Mouse (Mus musculus) thymus, adult 2 months (tissue): Measurements from ENCODE around the gene Emcn. TPM values are rescaled to one million over a fixed set of nuclear protein-coding genes. Genes with fewer than 3 reads are reported as not detected.

ENCODE experiments used
- DNase-seq: peaks from one replicate; pipeline ENCODE4 v3.0.0; 2021
- H3K27ac ChIP-seq: fragments of 200-500 bp; 2 replicates; pipeline ENCODE4 v1.5.1; 2012; ENCODE audit warnings: low read length, control low read depth; ENCODE audit not compliant: control insufficient read depth, insufficient read depth
- H3K27me3 ChIP-seq: fragments of 200-500 bp; 2 replicates; pipeline ENCODE4 v1.6.1; 2012; ENCODE audit warnings: mild to moderate bottlenecking, low read length, moderate library complexity, mixed read lengths; ENCODE audit not compliant: control insufficient read depth, insufficient read depth
- H3K36me3 ChIP-seq: fragments of 200-500 bp; 2 replicates; pipeline ENCODE4 v1.6.1; 2012; ENCODE audit warnings: mild to moderate bottlenecking, low read length, moderate library complexity; ENCODE audit not compliant: control insufficient read depth, insufficient read depth
- H3K4me1 ChIP-seq: fragments of 200-500 bp; replicated peaks from 2 replicates; pipeline ENCODE4 v1.6.1; 2012; ENCODE audit warnings: low read length; ENCODE audit not compliant: control insufficient read depth, insufficient read depth
- H3K4me3 ChIP-seq: fragments of 200-500 bp; 2 replicates; pipeline ENCODE4 v1.5.1; 2012; ENCODE audit warnings: mild to moderate bottlenecking, low read length, control low read depth, moderate library complexity; ENCODE audit not compliant: control insufficient read depth, insufficient read depth
- CTCF ChIP-seq: fragments of 200-500 bp; IDR thresholded peaks from 2 replicates; pipeline ENCODE4 v1.5.1; 2012; ENCODE audit warnings: mild to moderate bottlenecking, control low read depth, low read length, moderate library complexity, borderline replicate concordance; ENCODE audit not compliant: control insufficient read depth, poor library complexity, insufficient read depth; ENCODE audit errors: extremely low read depth
- POLR2A ChIP-seq: fragments of 200-500 bp; IDR thresholded peaks from 2 replicates; pipeline ENCODE4 v1.6.1; 2012; ENCODE audit warnings: mild to moderate bottlenecking, low read length, control low read depth, moderate library complexity; ENCODE audit not compliant: control insufficient read depth, poor library complexity, insufficient read depth; ENCODE audit errors: extremely low read depth
- WGBS: fragments of 180-500 bp; shearing (Covaris S2); methylation state at CpG from one replicate; pipeline ENCODE4 v1.1.7; 2018; 5-methylcytosine and 5-hydroxymethylcytosine counted together
- polyA plus RNA-seq: library from polyadenylated mRNA; depleted of rRNA; stranded (reverse); fragments of >200 nt; gene quantifications from 2 replicates; pipeline ENCODE4 v1.2.3, GENCODE M21; 2012

The Emcn gene
- polyA plus RNA-seq, 1 experiment: 4.2 TPM

- 92% methylated on average over 4 of the region's 4 CpGs for WGBS
- DNase-seq: no peak
- H3K4me3 ChIP-seq: no peak overlapping the region
- no peaks in the 10 kb centered on the region for H3K4me1 ChIP-seq
- H3K36me3 ChIP-seq: no peaks in the 10 kb centered on the region
- TF ChIP-seq POLR2A: no peak
- TF ChIP-seq CTCF: no peak
- H3K27me3 ChIP-seq: no peaks in the 10 kb centered on the region
- H3K27ac ChIP-seq: no peak overlapping the region
These were observed 8.3 kb upstream of the Emcn start for GRCm38 (mm10) chr3:137332531-137332930.

DNA sequence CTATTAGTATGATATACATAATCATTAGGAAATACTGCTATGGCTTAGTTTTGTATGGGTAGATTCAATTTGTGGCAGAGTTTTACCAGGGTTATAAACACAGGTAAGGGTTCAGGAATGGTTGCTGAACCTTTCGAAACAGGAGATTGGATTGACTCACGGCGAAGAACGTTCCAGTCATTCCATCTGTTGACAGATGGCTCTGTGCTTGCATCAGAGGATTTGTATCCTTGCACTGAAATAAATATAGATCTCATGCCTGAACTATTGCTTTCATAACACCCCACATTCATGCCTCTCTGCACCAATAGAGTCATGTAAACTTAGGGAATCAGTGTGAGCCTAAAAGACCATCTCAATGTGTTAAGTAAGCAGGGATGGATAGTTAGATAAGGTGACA, 4.9 kb upstream of the Emcn start:
- 98% methylated on average over 4 of the region's 4 CpGs for WGBS
- DNase-seq: no peak
- Histone ChIP-seq H3K4me1 (no peaks in the 10 kb centered on the region), H3K27me3 (no peaks in the 10 kb centered on the region), H3K27ac (no peak overlapping the region), H3K4me3 (no peak overlapping the region), H3K36me3 (no peaks in the 10 kb centered on the region)
- TF ChIP-seq POLR2A (no peak), CTCF (no peak)

GRCm38 (mm10) chr3:137343446-137343845, 2.6 kb downstream of the Emcn start:
- Histone ChIP-seq H3K27ac (no peak overlapping the region), H3K4me3 (no peak overlapping the region)
- WGBS: 60% methylated on average over 5 of the region's 5 CpGs

DNA sequence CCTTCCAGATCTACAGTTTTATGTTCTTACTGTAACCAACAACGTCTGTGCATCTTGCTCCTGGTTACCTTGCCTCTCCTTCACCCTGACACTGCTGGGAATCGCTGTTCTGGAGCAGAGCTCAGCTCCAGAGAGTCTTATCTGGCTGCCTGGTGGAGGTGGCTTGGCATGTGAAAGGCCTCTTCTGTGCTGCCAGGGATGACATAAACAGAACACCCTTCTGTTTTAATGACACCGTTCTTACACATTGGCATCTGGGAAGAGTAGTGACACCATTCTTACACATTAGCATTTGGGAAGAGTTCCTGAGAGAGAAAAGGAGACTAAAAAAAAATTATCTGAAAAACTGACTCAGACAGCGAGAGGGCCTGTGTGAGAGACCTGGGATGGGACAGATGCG, 11.0 kb downstream of the Emcn start:
- H3K27ac ChIP-seq: no peak overlapping the region
- 91% methylated on average over 5 of the region's 5 CpGs for WGBS
- no peak for DNase-seq
- TF ChIP-seq POLR2A (no peak), CTCF (no peak)
- H3K4me3 ChIP-seq: no peak overlapping the region
- no peaks in the 10 kb centered on the region for H3K36me3 ChIP-seq
- no peaks in the 10 kb centered on the region for H3K4me1 ChIP-seq
- no peaks in the 10 kb centered on the region for H3K27me3 ChIP-seq

More at GRCm38 (mm10) chr3:137343446-137343845, 2.6 kb downstream of the Emcn start:
- Histone ChIP-seq H3K27me3 (no peaks in the 10 kb centered on the region), H3K4me1 (no peaks in the 10 kb centered on the region), H3K36me3 (no peaks in the 10 kb centered on the region)
- no peak for DNase-seq
- TF ChIP-seq CTCF (no peak), POLR2A (no peak)

DNA sequence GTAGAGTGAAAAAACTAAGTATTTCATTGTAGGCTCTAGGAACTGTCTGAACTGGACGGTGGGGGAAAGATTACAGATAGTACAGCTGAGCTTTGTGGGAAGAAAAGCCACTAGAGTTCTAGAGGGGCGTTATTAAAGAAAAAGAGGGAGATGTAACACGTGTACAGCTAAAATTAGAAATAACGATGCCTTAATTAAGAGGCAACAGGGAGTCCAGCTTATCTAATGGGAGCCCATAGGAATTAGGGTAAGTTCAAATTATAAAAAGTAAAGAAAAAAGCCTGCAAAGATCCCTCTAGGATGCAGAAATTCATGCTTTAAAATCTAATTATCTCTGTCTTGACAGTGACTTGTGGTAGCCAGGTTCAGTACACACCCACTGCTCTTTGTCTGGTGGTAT, 15.8 kb downstream of the Emcn start:
- Histone ChIP-seq H3K36me3 (no peaks in the 10 kb centered on the region), H3K27ac (no peak overlapping the region), H3K27me3 (no peaks in the 10 kb centered on the region), H3K4me1 (no peaks in the 10 kb centered on the region), H3K4me3 (no peak overlapping the region)
- 85% methylated on average over 4 of the region's 4 CpGs for WGBS
- TF ChIP-seq POLR2A (no peak), CTCF (no peak)
- DNase-seq: no peak

DNA sequence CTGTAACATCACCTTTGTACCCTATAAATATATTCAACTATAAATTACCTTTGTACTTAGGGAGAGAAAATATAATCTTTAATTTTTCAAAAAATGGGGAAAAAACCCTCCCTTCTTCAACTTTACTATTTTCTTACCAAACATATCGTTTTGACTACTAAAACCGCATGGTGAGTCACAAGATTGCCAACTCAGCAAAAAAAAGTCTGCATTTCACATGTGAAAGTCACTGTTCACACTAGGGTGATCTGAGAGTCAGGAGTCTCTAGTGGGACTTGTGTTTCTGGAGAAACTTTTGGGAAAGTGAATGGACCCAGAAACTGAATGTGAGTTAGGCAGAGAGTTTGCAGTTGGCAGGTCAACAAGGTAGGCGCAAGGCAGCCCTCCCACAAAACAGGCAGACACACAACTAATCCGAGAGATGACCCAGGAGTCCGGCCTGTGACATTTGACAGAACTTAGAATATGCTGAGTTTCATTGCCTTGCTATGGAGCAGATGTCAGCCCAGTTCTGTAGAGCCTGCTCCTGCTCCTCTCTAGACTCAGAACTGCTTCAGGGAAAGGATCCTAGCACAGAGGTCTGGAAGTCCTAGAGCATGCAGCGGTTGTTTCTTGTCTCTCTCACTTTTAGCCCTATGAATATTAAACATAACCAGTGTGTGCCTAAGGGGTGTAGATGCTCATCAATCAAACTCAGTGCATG, 26.4 kb downstream of the Emcn start:
- TF ChIP-seq POLR2A (no peak), CTCF (no peak)
- DNase-seq: no peak
- WGBS: 97% methylated on average over 6 of the region's 6 CpGs
- no peak overlapping the region for H3K27ac ChIP-seq
- no peaks in the 10 kb centered on the region for H3K36me3 ChIP-seq
- H3K4me3 ChIP-seq: no peak overlapping the region
- H3K4me1 ChIP-seq: no peaks in the 10 kb centered on the region
- no peaks in the 10 kb centered on the region for H3K27me3 ChIP-seq

GRCm38 (mm10) chr3:137367826-137368325, 27.0 kb downstream of the Emcn start:
- 91% methylated on average over 3 of the region's 3 CpGs for WGBS
- no peaks in the 10 kb centered on the region for H3K27me3 ChIP-seq
- H3K36me3 ChIP-seq: no peaks in the 10 kb centered on the region
- DNase-seq: no peak
- no peak overlapping the region for H3K4me3 ChIP-seq
- TF ChIP-seq CTCF (no peak), POLR2A (no peak)
- H3K4me1 ChIP-seq: no peaks in the 10 kb centered on the region
- no peak overlapping the region for H3K27ac ChIP-seq
